Mouse (Mus musculus): Measurements from ENCODE around the gene Ippk. TPM values are rescaled to one million over a fixed set of nuclear protein-coding genes. Genes with fewer than 3 reads are reported as not detected.
A peak's percentile ranks its signal among the peaks of the same experiment; 100 is the strongest.

The Ippk gene
- polyA plus RNA-seq, 1 experiment: 12.8 TPM

DNA sequence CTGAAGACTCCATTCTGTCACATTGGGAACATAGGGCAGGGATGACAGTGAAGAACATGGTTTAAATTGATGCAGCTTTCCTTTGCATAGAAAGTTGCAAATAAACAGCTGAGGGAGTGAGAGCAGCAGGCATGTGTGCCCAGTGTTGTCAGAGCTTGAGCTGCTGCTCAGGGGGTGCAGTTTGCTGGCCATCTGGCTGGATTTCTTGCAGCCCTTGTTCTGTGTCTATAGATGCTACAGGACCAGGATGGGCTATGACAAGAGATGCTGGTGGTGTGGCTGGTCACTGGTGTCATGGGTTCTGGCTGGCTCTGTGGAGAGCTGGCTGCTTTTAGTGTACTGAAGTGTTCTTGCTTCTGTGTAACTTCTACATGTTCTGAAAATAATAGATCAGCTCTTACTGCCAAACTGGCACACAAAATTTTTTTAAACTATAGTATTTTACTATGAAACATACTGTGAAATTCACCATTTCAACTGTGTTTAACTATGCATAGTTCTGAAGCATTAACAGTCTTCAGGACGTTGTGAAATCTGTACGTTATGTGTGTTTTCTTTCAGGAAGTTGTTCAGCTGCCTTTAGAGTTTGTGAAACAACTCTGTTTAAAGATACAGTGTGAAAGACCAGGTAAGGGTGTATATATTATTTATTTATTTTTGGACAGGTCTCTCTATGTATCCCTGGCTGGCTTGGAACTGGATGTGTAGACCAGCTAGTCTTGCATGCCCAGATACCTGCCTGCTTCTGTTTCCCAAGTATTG is 12.4 kb downstream of the Ippk start:
- TF ChIP-seq POLR2A (IDR thresholded peaks at IDR 0.05; ENCODE audit: borderline replicate concordance, insufficient read depth, low read length) (no peak), CTCF (IDR thresholded peaks at IDR 0.05; ENCODE audit: borderline replicate concordance, insufficient read depth, low read depth, low read length) (no peak)
- Histone ChIP-seq H3K27ac (ENCODE audit: insufficient read depth, low read length) (no peak overlapping the region), H3K27me3 (ENCODE audit: control insufficient read depth, insufficient read depth, low read length) (no peaks in the 10 kb centered on the region), H3K4me1 (ENCODE audit: control insufficient read depth, insufficient read depth, low read length) (0 out of 2 replicates have a peak, but pooled peaks cover under 1% of the 10 kb centered on the region), H3K4me3 (replicated peaks; ENCODE audit: insufficient read depth, low read depth, low read length) (no peak overlapping the region)
- 94% methylated on average over 2 of the region's 2 CpGs for WGBS
- DNase-seq: no peak

DNA sequence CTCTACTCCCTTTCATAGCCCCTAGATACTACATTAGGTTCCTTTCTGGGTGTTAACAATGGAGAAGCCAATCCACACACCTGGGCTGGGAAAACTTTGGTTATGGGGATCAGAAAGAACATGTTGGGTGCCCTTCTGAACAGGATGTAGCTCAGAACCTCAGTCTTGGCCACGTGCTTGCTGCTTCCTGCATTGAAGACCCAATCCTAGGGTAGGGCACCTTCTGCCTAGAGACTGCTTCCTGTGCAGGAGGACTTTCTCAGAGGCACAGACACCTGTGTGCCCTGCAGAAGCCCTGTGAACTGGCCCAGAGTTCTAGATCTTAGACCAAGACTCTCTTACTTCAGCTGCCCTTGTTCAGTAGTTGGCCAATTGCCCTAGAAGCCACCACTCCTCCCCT is 14.7 kb downstream of the Ippk start:
- Histone ChIP-seq H3K4me1 (ENCODE audit: control insufficient read depth, insufficient read depth, low read length) (no peaks in the 10 kb centered on the region), H3K27me3 (ENCODE audit: control insufficient read depth, insufficient read depth, low read length) (no peaks in the 10 kb centered on the region), H3K27ac (ENCODE audit: insufficient read depth, low read length) (peak overlapping the region; percentile 21; the same call in 1 of the 2 replicates), H3K4me3 (replicated peaks; ENCODE audit: insufficient read depth, low read depth, low read length) (no peak overlapping the region)
- no peak for DNase-seq
- TF ChIP-seq CTCF (IDR thresholded peaks at IDR 0.05; ENCODE audit: borderline replicate concordance, insufficient read depth, low read depth, low read length) (no peak), POLR2A (IDR thresholded peaks at IDR 0.05; ENCODE audit: borderline replicate concordance, insufficient read depth, low read length) (no peak)
- 80% methylated on average over 1 of the region's 1 CpGs for WGBS

DNA sequence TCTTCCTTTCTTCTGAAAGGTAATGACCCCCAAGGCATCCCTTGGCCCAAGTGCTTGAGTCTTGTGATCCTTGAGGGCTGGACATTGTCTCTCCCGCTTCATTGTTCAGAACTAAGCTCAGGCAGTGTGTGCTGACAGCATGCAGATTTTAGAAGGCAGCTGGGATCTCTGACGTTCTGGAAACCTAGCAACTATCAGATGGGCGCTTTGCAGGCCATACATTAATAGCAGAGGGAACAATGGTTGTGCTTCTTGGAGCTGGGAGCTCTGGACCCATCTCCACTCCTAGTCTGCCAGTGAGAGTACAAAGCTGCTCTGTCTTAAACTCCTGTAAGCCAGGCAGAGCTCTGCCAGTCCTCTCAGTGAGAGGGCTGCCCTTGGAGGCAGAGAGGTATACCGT is 15.1 kb downstream of the Ippk start:
- WGBS: 81% methylated on average over 4 of the region's 4 CpGs
- Histone ChIP-seq H3K27ac (ENCODE audit: insufficient read depth, low read length) (peak overlapping the region; percentile 21; the same call in 1 of the 2 replicates), H3K4me3 (replicated peaks; ENCODE audit: insufficient read depth, low read depth, low read length) (no peak overlapping the region), H3K27me3 (ENCODE audit: control insufficient read depth, insufficient read depth, low read length) (no peaks in the 10 kb centered on the region), H3K4me1 (ENCODE audit: control insufficient read depth, insufficient read depth, low read length) (no peaks in the 10 kb centered on the region)
- TF ChIP-seq POLR2A (IDR thresholded peaks at IDR 0.05; ENCODE audit: borderline replicate concordance, insufficient read depth, low read length) (no peak), CTCF (IDR thresholded peaks at IDR 0.05; ENCODE audit: borderline replicate concordance, insufficient read depth, low read depth, low read length) (no peak)
- DNase-seq: no peak

DNA sequence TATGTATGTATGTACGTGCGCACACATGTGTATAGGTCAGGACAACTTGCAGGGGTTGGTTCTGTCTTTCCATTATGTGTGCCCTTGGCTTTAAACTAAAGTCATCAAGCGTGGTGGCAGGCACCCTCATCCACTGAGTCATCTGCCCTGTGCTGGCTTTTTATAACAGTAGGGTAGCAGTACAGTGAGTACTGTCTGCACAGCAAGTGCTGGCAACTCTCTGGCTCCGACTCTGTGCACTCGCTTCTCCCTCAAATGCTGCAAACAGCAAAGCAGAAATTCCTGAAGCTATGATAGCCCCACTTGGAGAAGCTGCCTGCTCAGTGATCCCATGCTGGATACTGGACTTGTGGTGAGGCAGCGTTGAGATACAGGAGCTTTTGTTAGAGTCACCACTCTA is 23.4 kb downstream of the Ippk start:
- 93% methylated on average over 6 of the region's 6 CpGs for WGBS
- Histone ChIP-seq H3K4me3 (replicated peaks; ENCODE audit: insufficient read depth, low read depth, low read length) (no peak overlapping the region), H3K4me1 (ENCODE audit: control insufficient read depth, insufficient read depth, low read length) (no peaks in the 10 kb centered on the region), H3K27me3 (ENCODE audit: control insufficient read depth, insufficient read depth, low read length) (no peaks in the 10 kb centered on the region), H3K27ac (ENCODE audit: insufficient read depth, low read length) (no peak overlapping the region)
- TF ChIP-seq CTCF (IDR thresholded peaks at IDR 0.05; ENCODE audit: borderline replicate concordance, insufficient read depth, low read depth, low read length): no peak
- no peak for TF ChIP-seq POLR2A (IDR thresholded peaks at IDR 0.05; ENCODE audit: borderline replicate concordance, insufficient read depth, low read length)
- no peak for DNase-seq

DNA sequence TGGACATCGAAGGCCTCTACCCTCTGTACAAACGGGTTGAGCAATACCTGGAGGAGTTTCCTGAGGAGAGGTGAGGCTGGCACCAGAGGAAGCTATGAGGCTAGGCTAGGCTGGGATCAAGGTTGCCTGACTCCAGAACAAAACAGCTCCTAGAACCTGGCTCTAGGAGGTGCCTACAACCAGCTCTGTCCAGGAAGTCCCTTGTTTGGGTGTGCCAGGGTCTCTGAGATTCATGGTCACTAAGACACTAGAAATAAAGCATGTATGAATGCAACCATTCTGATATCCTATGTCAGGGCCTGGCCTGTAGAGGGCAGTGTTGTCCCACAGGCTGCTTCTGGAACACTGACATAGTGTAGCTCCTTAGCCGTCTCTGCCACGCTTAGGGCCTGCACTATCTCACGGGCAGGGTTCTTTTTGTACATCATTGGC is 28.3 kb downstream of the Ippk start:
- H3K27me3 ChIP-seq (ENCODE audit: control insufficient read depth, insufficient read depth, low read length): no peaks in the 10 kb centered on the region
- no peak overlapping the region for H3K27ac ChIP-seq (ENCODE audit: insufficient read depth, low read length)
- no peaks in the 10 kb centered on the region for H3K4me1 ChIP-seq (ENCODE audit: control insufficient read depth, insufficient read depth, low read length)
- DNase-seq: peak; percentile 69 to 80
- H3K4me3 ChIP-seq (replicated peaks; ENCODE audit: insufficient read depth, low read depth, low read length): no peak overlapping the region
- 34% methylated on average over 5 of the region's 5 CpGs for WGBS
- TF ChIP-seq POLR2A (IDR thresholded peaks at IDR 0.05; ENCODE audit: borderline replicate concordance, insufficient read depth, low read length) (no peak), CTCF (IDR thresholded peaks at IDR 0.05; ENCODE audit: borderline replicate concordance, insufficient read depth, low read depth, low read length) (peak; percentile 97)

DNA sequence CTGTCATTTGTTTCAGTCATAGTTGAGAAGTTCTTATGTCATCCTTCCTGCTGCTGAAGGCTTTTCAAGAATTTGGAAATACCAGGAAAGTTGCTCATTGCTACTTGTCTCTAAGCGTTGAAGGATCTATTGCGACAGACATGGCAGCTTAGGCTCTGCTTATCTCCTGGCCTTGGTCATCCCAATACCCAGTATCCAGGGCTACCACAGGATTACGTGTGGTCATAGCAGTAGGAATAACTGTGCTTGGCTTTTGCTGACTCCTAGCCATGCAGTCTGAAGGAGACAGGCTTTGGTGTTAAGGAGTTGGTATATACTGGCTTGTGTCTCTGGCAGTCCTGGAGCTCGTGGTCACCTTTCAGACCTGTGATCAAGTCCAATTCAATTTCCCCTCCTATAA is 39.2 kb downstream of the Ippk start:
- no peaks in the 10 kb centered on the region for H3K4me1 ChIP-seq (ENCODE audit: control insufficient read depth, insufficient read depth, low read length)
- no peak overlapping the region for H3K4me3 ChIP-seq (replicated peaks; ENCODE audit: insufficient read depth, low read depth, low read length)
- H3K27me3 ChIP-seq (ENCODE audit: control insufficient read depth, insufficient read depth, low read length): no peaks in the 10 kb centered on the region
- WGBS: 93% methylated on average over 4 of the region's 4 CpGs
- H3K27ac ChIP-seq (ENCODE audit: insufficient read depth, low read length): peak overlapping the region; percentile 61; the same call in 1 of the 2 replicates
- no peak for TF ChIP-seq POLR2A (IDR thresholded peaks at IDR 0.05; ENCODE audit: borderline replicate concordance, insufficient read depth, low read length)
- no peak for TF ChIP-seq CTCF (IDR thresholded peaks at IDR 0.05; ENCODE audit: borderline replicate concordance, insufficient read depth, low read depth, low read length)
- no peak for DNase-seq

DNA sequence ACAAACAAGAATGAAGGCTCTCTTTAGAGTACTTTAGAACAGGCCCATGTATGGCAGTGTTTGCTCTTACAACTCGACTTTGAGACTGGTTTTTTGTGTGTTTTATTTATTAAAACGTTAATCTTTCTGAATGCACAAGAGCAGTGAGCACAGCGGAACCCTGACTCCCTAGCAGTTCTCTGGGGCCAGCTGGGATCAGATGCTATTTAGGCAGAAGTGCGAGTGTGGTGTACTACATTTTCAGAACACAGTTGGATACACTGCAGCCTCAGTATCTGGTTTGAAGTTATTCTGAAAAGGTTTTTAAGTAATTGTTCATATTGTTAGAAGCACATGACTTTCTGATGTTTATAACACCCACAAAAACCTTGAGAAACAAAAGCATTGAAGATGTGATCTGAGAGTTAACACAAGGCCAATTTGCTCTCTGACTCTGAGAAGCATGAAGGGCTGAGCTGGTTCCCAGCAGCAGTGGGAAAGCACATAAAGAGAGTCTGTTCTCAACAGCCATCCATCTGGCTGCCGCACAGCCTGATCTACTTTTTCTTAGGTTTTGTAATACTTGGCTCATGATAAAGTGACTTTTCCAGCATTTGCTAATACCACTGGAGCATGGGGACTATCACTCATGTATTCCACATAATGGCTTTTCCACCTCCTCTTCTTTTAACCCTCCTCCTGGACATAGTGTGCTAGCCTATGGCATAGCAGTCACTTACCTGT is 39.8 kb downstream of the Ippk start:
- TF ChIP-seq POLR2A (IDR thresholded peaks at IDR 0.05; ENCODE audit: borderline replicate concordance, insufficient read depth, low read length): no peak
- TF ChIP-seq CTCF (IDR thresholded peaks at IDR 0.05; ENCODE audit: borderline replicate concordance, insufficient read depth, low read depth, low read length): no peak
- WGBS: 73% methylated on average over 5 of the region's 5 CpGs
- Histone ChIP-seq H3K27ac (ENCODE audit: insufficient read depth, low read length) (no peak overlapping the region; the same call in 1 of the 2 replicates), H3K4me1 (ENCODE audit: control insufficient read depth, insufficient read depth, low read length) (no peaks in the 10 kb centered on the region), H3K4me3 (replicated peaks; ENCODE audit: insufficient read depth, low read depth, low read length) (no peak overlapping the region), H3K27me3 (ENCODE audit: control insufficient read depth, insufficient read depth, low read length) (no peaks in the 10 kb centered on the region)
- no peak for DNase-seq
